Mouse (Mus musculus) mesoderm, embryonic 11.5 days (tissue): Measurements from ENCODE around the gene Hoxa10.
A peak's percentile ranks its signal among the peaks of the same experiment; 100 is the strongest.

Experiments used
- DNase-seq: peaks from one replicate; pipeline ENCODE4 v3.0.0-alpha.2; 2012; ENCODE audit warnings: low read depth, low spot score

Gene Hoxa10

GRCm38 (mm10) chr6:52217895-52218642 lies 22.6 kb downstream of the Hoxa10 start:
- DNase-seq, result no peak

DNA sequence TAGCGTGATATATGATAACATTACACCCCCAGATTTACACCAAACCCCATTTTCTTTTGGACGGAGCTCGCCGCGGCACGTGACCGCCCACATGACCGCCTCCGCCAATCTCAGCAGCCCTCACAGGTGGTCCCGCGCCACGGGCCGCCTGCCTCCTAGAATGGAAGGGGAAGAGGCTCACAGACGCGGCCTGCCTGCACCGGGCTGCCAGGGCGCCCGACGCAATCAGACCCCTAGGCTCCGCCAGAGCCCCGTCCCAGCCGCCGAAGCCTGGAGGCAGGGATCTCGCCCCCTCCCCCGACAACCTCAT lies 23.2 kb downstream of the Hoxa10 start:
- DNase-seq, result peak; percentile 94

GRCm38 (mm10) chr6:52216691-52217458 lies 23.8 kb downstream of the Hoxa10 start:
- DNase-seq, result no peak

GRCm38 (mm10) chr6:52215771-52216535 lies 24.7 kb downstream of the Hoxa10 start:
- DNase-seq, result no peak

GRCm38 (mm10) chr6:52215070-52215469 lies 25.6 kb downstream of the Hoxa10 start:
- no peak for DNase-seq

DNA sequence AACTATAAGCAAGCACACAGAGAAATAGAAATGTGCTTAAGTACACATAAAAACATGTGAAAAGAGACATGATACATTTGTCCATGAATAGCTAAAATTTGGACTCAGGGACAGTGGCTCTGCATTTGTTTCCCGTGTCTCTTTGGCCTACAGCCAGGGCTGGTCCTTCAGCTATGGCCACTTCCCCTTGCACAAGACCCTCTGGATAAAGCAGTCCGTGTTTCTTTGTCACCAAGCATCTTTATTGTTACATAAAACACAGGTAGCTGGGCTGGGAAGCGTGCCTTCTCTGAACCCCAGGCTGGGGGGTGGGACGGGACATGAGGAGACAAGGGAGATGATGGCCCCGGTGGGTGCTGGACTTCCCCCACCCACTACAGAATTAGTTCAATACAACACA lies 26.4 kb downstream of the Hoxa10 start:
- DNase-seq, result no peak

GRCm38 (mm10) chr6:52213119-52213986 lies 27.3 kb downstream of the Hoxa10 start, which contains the start of the genes Hoxa3 and Gm28308:
TSS of gene Hoxa3 (minus strand) at chr6:52213336.
TSS of gene Gm28308 (minus strand) at chr6:52213339.
- peak; percentile 92 for DNase-seq

DNA sequence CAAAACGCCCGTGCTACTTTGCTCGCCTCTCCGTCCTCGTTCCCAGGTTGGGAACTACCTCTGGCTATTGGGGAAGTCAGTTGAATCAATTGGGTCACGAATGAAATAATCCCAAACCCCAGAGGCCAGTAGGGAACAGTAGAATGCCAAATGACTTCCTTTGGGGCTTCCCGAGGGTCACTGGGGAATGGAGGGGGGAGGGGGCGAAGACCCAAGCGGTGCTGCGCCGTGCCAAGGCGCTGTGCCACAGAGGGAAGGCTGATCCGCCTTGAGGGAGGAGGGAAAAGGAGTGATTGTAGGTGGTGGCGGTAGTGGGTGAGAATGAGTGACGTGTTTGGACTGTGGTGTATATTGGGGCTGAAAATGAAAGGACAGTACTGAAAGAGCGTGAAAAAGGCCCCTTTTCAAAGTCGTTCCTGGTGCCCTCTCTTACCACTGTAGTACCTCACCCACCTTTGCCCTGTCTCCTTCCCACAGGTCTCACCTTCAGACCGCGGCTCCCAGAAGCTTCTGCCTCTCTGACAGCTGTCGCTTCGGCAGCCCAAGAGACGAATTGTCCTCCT lies 28.0 kb downstream of the Hoxa10 start:
- no peak for DNase-seq

DNA sequence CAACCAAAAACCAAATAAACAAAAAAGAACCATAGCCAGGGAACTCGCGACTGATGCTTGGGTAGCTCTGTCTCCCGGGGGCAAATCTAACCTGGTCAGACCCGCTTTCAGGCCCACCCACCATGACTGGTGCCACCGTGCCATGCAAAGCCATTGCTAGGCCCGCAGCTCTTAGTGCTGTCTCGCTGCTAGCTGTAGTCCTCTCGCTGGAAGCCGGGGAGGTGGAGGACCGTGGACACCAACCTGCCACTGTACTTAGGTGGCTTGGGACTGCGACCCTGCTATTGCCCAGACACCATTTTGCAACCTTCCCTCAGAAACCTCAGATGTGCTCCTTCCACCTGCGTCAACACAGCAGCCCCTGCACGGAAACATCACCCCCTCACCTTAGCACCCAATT lies 28.7 kb downstream of the Hoxa10 start:
- DNase-seq, result no peak

- DNase-seq, result peak; percentile 89
These were observed 29.3 kb downstream of the Hoxa10 start for GRCm38 (mm10) chr6:52211170-52211935.

DNA sequence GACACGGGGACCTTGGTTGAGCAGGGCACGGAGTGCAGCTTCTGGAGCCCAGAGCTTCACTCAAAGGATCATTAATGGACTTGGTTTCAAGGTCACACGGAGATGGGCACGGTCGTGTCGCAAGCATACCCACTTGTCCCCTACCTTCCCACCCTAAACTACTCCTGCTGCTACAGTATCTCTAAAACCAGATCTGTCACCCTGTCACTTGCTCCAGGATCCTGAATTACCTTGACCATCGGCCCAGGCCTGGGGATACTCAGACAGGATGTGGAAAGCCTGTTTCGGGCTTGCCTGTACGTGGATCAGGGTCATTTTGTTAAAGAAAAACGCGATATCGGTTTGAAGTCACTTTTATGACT lies 31.0 kb downstream of the Hoxa10 start:
- no peak for DNase-seq

DNA sequence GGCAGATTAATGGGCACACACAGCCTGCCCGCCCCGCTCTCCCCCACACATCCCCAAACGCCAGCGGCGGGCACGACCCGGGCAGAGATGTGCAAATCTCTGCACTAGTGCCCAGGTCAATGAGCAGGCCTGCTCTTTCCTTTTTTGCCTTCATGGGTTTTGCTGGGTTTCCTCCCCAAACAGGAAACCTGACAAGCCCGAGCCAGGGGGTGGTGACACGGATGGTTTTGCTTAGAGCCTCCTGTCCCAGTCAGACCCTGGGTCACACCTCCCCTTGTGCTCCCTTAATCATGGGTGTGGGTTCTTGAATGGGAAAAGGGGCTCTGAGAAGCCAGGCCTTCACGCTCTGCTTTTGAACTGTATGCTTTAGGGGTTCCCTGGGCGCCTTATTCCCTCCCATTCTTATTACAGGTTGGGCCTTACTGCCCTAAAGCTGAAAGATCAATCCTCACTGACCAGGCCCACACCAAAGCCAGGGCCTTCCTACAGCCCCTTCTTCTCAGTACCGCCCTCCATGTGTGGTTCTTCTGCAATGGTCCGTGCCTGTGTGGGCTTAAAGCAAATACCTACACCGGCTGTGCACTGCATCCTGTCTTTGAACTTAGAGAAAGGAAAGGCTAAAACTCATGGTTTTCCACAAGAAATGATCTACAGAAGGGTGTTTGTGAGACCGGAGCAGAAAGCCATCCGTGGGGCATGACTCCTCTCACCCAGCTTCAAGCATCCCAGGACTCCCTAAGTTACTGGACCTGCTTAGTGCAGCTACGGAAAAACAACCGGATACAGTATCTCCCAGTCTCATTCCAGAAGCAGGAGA lies 31.6 kb downstream of the Hoxa10 start:
- DNase-seq, result no peak

- no peak for DNase-seq
These were observed 32.4 kb downstream of the Hoxa10 start, which contains the start of gene Hoxa6 for GRCm38 (mm10) chr6:52208072-52208867. TSS of gene Hoxa6 (minus strand) at chr6:52208722.

- DNase-seq, result no peak
These were observed 33.0 kb downstream of the Hoxa10 start for GRCm38 (mm10) chr6:52207684-52207976.

DNA sequence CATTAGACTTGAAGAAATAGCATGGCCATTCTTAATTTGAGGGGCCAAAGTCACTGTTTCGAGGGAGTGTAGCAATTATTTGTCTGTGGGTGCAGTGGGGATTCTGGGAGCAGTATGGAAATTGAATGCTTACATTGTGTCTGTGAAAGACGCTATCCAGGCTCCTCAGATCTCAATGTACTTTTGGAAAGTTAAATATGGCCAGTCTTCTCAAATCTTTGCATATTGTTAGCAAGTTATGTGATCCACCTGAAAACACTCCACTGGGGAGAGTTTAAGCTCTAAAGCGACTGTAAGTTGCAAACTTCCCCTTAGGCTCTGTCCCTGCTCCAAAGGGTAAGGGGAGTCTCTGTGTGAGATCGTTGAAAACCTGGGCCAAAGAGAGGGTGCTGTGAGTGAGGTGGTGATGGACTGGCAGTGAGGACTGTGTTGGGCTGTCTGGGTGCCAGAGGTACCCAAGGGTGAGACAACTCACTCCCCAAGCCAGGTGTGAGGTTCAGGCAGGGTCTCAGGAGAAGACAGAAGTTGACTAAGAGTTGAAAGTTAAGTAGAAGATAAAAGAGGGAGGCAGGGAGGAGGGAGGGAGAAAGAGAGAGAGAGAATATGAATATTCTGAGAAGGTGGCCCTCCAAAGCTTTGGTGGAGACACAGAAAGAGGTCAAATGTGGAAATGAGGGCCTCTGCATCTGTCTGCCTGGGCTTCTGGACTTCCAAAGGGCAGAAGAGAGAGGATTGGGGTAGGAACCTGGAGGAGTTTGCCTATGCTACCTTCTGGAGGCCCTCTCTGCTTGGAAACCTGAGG lies 33.6 kb downstream of the Hoxa10 start:
- no peak for DNase-seq

GRCm38 (mm10) chr6:52205638-52206621 lies 34.7 kb downstream of the Hoxa10 start:
- DNase-seq, result no peak

- DNase-seq, result no peak
These were observed 35.4 kb downstream of the Hoxa10 start for GRCm38 (mm10) chr6:52205221-52205620.
